Mouse (Mus musculus) ES-E14 (cell line): ENCODE data around the gene Dapk1. TPM values are rescaled to one million over a fixed set of nuclear protein-coding genes. Genes with fewer than 3 reads are reported as not detected.
"Not testable (repeated sequence)": the region's sequence is repeated elsewhere in the genome, so short reads cannot be mapped to it uniquely, and the experiment has no call there.

Experiments used
- DNase-seq: peaks from one replicate; pipeline ENCODE4 v3.0.0-alpha.2; 2013; ENCODE audit warnings: low read depth, low spot score
- H3K27ac ChIP-seq: 2 replicates; pipeline ENCODE4 v1.5.1; 2012; ENCODE audit warnings: low read depth, mild to moderate bottlenecking, low read length, moderate library complexity, mixed read lengths; ENCODE audit not compliant: poor library complexity, insufficient read depth, severe bottlenecking
- H3K36me3 ChIP-seq: 2 replicates; pipeline ENCODE4 v1.6.1; 2012; ENCODE audit warnings: mild to moderate bottlenecking, low read length, moderate library complexity, mixed read lengths; ENCODE audit not compliant: control insufficient read depth, poor library complexity, insufficient read depth, severe bottlenecking
- H3K4me1 ChIP-seq, 2 experiments: fragments of 150-350 bp in 1 of 2; sonication (generic) in 1 of 2; 2 replicates each; pipeline ENCODE4 v1.6.1; 2012; ENCODE audit warnings: low read length in 2 of 2, mild to moderate bottlenecking in 1 of 2, mixed read lengths in 1 of 2; ENCODE audit not compliant: control insufficient read depth in 2 of 2, insufficient read depth in 2 of 2, poor library complexity in 1 of 2
- H3K4me3 ChIP-seq, 2 experiments: fragments of 150-350 bp in 1 of 2; sonication (generic) in 1 of 2; 2 replicates each; pipeline ENCODE4 v1.5.1; 2012; ENCODE audit warnings: low read length in 2 of 2, low read depth in 1 of 2, mild to moderate bottlenecking in 1 of 2, mixed read lengths in 1 of 2; ENCODE audit not compliant: insufficient read depth in 1 of 2, poor library complexity in 1 of 2, severe bottlenecking in 1 of 2
- H3K9ac ChIP-seq: 2 replicates; pipeline ENCODE4 v1.6.1; 2012; ENCODE audit warnings: low read depth, mild to moderate bottlenecking, low read length, mixed read lengths; ENCODE audit not compliant: poor library complexity, insufficient read depth, severe bottlenecking
- H3K9me3 ChIP-seq: fragments of 150-350 bp; sonication (generic); 2 replicates; pipeline ENCODE4 v1.6.1; 2012; ENCODE audit warnings: low read depth, mild to moderate bottlenecking, low read length; ENCODE audit not compliant: control insufficient read depth, insufficient read depth
- CHD2 ChIP-seq: IDR thresholded peaks from 2 replicates; pipeline ENCODE4 v1.6.1; 2014; ENCODE audit warnings: mild to moderate bottlenecking, low read depth, low read length, inconsistent platforms
- HCFC1 ChIP-seq: IDR thresholded peaks from 2 replicates; pipeline ENCODE4 v1.6.1; 2012; ENCODE audit warnings: low read length, inconsistent platforms, borderline replicate concordance; ENCODE audit not compliant: insufficient read depth
- MAFK ChIP-seq: IDR thresholded peaks from 2 replicates; pipeline ENCODE4 v1.6.1; 2014; ENCODE audit warnings: mild to moderate bottlenecking, low read depth, low read length, inconsistent platforms; ENCODE audit not compliant: insufficient read depth
- ZC3H11A ChIP-seq: IDR thresholded peaks from 2 replicates; pipeline ENCODE4 v1.6.1; 2012; ENCODE audit warnings: low read depth, mild to moderate bottlenecking, inconsistent platforms, low read length, borderline replicate concordance
- ZNF384 ChIP-seq: IDR thresholded peaks from 2 replicates; pipeline ENCODE4 v1.6.1; 2012; ENCODE audit warnings: low read depth, low read length, inconsistent platforms
- in situ Hi-C, 2 experiments: fragments of 600-800 bp; cut with MboI; formaldehyde crosslinking; loops; one replicate each; pipeline ENCODE4 v1.15.1; 2025; ENCODE audit warnings: low sequenced_read_pairs in 2 of 2, inconsistent platforms in 1 of 2; ENCODE audit not compliant: unreplicated experiment in 2 of 2
- total RNA-seq: library from RNA; depleted of rRNA; stranded (reverse); fragments of 300-350 nt; gene quantifications from 2 replicates; pipeline ENCODE4 v1.2.3, GENCODE M21; 2012

The Dapk1 gene
- total RNA-seq, 1 experiment: 18.2 TPM

DNA sequence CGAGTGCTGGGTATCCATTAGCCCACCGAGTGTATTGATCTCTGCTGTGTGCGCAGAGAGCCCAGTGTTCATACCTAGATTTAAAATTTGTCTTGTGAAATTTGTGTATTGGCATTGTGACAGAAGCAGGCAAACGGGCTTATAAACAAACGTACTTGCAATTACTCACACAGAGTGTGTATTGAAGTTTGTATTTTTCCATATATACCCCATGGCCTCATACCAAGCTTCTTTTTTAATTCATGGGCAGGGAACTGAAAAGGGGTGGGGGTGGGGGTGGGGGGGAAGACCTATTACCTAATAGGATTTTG lies 1.5 kb downstream of the Dapk1 start:
- 0 out of 2 replicates have a peak, but pooled peaks cover 4% of the 10 kb centered on the region for H3K9me3 ChIP-seq
- DNase-seq: no peak
- peaks cover 0 to 12% of the 10 kb centered on the region in 2 experiments; a peak in 2 of 4 replicates for H3K4me1 ChIP-seq
- in situ Hi-C loops: no loop called here
- no peak for TF ChIP-seq CHD2
- TF ChIP-seq ZNF384: no peak
- no peak for TF ChIP-seq HCFC1
- no peak for TF ChIP-seq MAFK
- no peak for TF ChIP-seq ZC3H11A
- peak overlapping the region; percentile 71 to 88; a peak in 2 of 4 replicates for H3K4me3 ChIP-seq
- H3K9ac ChIP-seq: peak overlapping the region; percentile 39; the same call in 1 of the 2 replicates
- H3K36me3 ChIP-seq: no peaks in the 10 kb centered on the region; the same call in 1 of the 2 replicates
- no peak overlapping the region for H3K27ac ChIP-seq

DNA sequence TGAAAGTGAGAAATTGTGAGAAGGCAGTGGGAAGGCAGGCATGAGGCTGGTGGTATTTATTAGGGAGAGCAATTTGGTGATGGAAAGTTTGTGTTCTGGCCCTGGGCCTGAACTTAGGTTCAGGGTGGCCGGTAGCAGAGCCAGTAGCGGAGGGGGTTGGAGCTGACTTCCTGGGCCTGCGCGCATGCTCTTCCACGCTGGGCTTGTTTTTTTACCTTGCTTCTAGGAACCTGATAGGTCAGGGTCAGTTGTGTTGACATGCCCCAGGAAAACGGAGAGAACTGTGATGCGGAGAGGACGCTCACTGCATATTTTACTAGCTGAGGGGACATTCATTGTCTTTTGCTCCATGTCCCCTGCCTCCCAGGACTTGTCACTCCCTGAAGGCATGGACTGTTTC lies 5.7 kb downstream of the Dapk1 start:
- Histone ChIP-seq H3K9me3 (no peaks in the 10 kb centered on the region), H3K4me3 (no peak overlapping the region), H3K9ac (no peak overlapping the region), H3K27ac (no peak overlapping the region), H3K4me1 (peaks cover 7 to 27% of the 10 kb centered on the region in 2 experiments), H3K36me3 (peaks cover 3% of the 10 kb centered on the region; the same call in 1 of the 2 replicates)
- DNase-seq: no peak
- in situ Hi-C loops: no loop called here
- TF ChIP-seq CHD2 (no peak), ZNF384 (no peak), HCFC1 (no peak), ZC3H11A (no peak), MAFK (no peak)

DNA sequence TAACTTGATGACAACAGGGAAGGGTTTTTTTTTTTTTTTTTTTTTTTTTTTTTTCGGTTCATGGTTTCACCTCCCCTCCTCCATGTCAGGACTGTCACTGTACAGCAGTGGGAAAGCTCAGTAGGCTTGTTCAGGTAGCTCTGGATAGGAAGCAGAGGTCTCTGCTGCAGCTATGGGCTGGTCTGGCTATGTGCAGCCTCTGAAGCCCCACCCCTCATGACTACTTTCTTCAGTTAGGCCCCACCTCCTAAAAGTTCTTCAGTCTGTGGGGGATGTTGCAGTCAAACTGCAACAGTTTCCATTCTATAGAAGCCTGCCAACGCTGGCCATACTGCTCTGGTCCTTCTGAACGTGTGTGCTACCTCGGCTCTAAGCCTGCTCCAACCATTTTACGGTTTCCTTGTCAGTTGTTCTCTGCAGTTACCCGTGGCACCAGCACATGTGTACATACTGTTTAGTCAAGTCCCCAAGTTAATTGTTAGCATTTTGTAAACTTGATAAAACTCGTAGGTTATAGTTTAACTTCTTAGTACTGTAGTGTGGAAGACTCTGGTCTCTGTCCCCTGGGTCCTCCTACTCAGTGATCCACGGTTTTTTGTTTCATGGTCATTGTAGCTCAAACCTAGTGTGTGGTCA lies 6.8 kb downstream of the Dapk1 start:
- in situ Hi-C loops: no loop called here
- no peak overlapping the region for H3K27ac ChIP-seq
- no peaks in the 10 kb centered on the region for H3K9me3 ChIP-seq
- no peak for DNase-seq
- H3K4me1 ChIP-seq: peaks cover 7 to 34% of the 10 kb centered on the region in 2 experiments
- TF ChIP-seq MAFK (no peak), ZC3H11A (no peak), HCFC1 (no peak), ZNF384 (no peak), CHD2 (no peak)
- peaks cover 3% of the 10 kb centered on the region; the same call in 1 of the 2 replicates for H3K36me3 ChIP-seq
- H3K4me3 ChIP-seq: no peak overlapping the region
- H3K9ac ChIP-seq: no peak overlapping the region

DNA sequence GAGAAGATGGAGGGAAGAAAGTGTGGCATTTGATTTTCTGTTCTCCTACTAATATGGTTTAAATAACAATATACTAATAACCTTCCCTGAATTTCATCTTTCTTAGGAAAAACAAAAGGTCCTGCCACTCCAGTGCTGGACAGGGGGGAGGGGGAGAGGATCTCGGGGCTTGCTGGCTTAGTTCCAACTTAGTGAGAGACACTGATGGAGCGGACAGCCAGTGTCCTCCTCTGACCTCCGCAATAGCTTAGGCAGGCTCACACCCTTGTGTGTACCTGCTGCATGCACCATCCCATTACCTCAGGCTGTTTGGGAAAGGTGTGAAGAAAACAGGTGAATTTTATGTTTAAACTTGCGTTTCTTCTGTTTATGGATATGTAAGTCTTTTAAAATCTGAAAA lies 7.5 kb downstream of the Dapk1 start:
- Histone ChIP-seq H3K4me1 (peaks cover 7 to 35% of the 10 kb centered on the region in 2 experiments), H3K36me3 (peaks cover 3% of the 10 kb centered on the region; the same call in 1 of the 2 replicates), H3K4me3 (no peak overlapping the region), H3K9me3 (no peaks in the 10 kb centered on the region), H3K27ac (no peak overlapping the region), H3K9ac (no peak overlapping the region)
- no peak for TF ChIP-seq CHD2
- no peak for TF ChIP-seq MAFK
- TF ChIP-seq ZNF384: no peak
- no peak for TF ChIP-seq ZC3H11A
- no peak for TF ChIP-seq HCFC1
- DNase-seq: no peak
- in situ Hi-C loops: no loop called here

DNA sequence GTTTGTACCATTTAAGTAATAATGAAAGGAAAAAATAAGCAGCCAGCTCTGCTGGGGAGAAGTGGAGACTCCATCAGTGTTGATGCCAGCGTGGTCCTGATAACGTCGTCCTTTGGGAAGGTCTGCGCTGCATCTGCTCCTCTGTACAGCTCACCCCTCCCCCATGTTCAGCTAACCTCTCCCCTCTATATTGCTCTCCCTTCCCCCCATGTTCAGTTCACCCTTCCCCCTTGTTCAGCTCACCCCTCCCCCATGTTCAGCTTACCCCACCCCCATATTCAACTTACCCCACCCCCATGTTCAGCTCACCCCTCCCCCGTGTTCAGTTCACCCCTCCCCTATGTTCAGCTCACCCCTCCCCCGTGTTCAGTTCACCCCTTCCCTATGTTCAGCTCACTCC lies 8.8 kb downstream of the Dapk1 start:
- H3K9me3 ChIP-seq: no peaks in the 10 kb centered on the region
- H3K9ac ChIP-seq: no peak overlapping the region; the same call in 1 of the 2 replicates
- in situ Hi-C loops: no loop called here
- DNase-seq: no peak
- H3K36me3 ChIP-seq: peaks cover 3% of the 10 kb centered on the region; the same call in 1 of the 2 replicates
- peaks cover 10 to 34% of the 10 kb centered on the region in 2 experiments for H3K4me1 ChIP-seq
- TF ChIP-seq HCFC1 (no peak), CHD2 (no peak), MAFK (no peak), ZC3H11A (no peak), ZNF384 (no peak)
- H3K4me3 ChIP-seq: peak overlapping the region; percentile 9 to 39; a peak in 2 of 4 replicates
- H3K27ac ChIP-seq: peak overlapping the region; percentile 27; the same call in 1 of the 2 replicates

DNA sequence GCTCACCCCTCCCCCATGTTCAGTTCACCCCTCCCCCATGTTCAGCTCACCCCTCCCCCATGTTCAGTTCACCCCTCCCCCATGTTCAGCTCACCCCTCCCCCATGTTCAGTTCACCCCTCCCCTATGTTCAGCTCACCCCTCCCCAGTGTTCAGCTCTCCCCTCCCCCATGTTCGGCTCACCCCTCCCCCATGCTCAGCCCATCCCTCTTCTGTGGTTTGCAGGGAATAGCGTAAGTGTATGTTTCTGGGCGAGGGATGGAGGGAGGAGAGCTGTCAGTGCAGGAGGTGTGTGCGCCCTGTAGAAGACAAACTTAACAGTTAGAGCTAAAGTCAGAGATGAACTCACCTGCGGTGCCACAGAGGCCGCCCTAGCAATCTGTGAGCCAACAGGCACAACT lies 9.2 kb downstream of the Dapk1 start:
- in situ Hi-C loops, H3K36me3 ChIP-seq, H3K9ac ChIP-seq, H3K9me3 ChIP-seq, DNase-seq: not testable (repeated sequence)
- Histone ChIP-seq H3K4me3 (peak overlapping the region in 1 of 2 experiments; percentile 14; a peak in 1 of 4 replicates), H3K4me1 (peaks cover 10 to 34% of the 10 kb centered on the region in 2 experiments), H3K27ac (peak overlapping the region; percentile 23; the same call in 1 of the 2 replicates)
